In genomic region chr2:110379811-110380210, GRCm38 (mm10) we compare ENCODE assay signal across 16 mouse cellular contexts. TPM values are rescaled to one million over a fixed set of nuclear protein-coding genes. Genes with fewer than 3 reads are reported as not detected.
"Had no signal": no experiment of that assay in that cellular context is flagged by ENCODE, and none has a peak within 500 bp of the region (broad histone marks: within the 10 kb centered on the region; RNA-seq: fewer than 3 reads in every experiment).

No protein-coding gene starts in this region.

- DNase-seq: kidney, adult 18-20 months; kidney, postnatal 4 days; lung, embryonic 14.5 days; lung, postnatal 10 days; lung, postnatal 4 days; right cerebral cortex, postnatal 14 days; thymus, postnatal 36 days had no signal

- H3K36me3 ChIP-seq: limb, embryonic 15.5 days; liver, embryonic 12.5 days; midbrain, embryonic 15.5 days; neural tube, embryonic 12.5 days had no signal

- H3K27me3 ChIP-seq: limb, embryonic 15.5 days; liver, embryonic 12.5 days; midbrain, embryonic 15.5 days; neural tube, embryonic 12.5 days had no signal

- ATAC-seq: liver, embryonic 12.5 days; midbrain, embryonic 15.5 days had no signal

- H3K9me3 ChIP-seq: limb, embryonic 15.5 days; liver, embryonic 12.5 days; midbrain, embryonic 15.5 days; neural tube, embryonic 12.5 days had no signal

- H3K4me1 ChIP-seq: limb, embryonic 15.5 days; liver, embryonic 12.5 days; midbrain, embryonic 15.5 days; neural tube, embryonic 12.5 days had no signal

- H3K27ac ChIP-seq: kidney, postnatal 0 days; layer of hippocampus, adult 2 months; limb, embryonic 15.5 days; liver, embryonic 12.5 days; midbrain, embryonic 15.5 days; neural tube, embryonic 12.5 days had no signal

- H3K9ac ChIP-seq: limb, embryonic 15.5 days; liver, embryonic 12.5 days; lung, embryonic 14.5 days; midbrain, embryonic 15.5 days; neural tube, embryonic 12.5 days had no signal

- H3K4me3 ChIP-seq: layer of hippocampus, adult 2 months; limb, embryonic 15.5 days; liver, embryonic 12.5 days; midbrain, embryonic 15.5 days; neural tube, embryonic 12.5 days had no signal

- H3K4me2 ChIP-seq: limb, embryonic 15.5 days; liver, embryonic 12.5 days; lung, embryonic 14.5 days; midbrain, embryonic 11.5 days; midbrain, embryonic 15.5 days; neural tube, embryonic 12.5 days had no signal

RNA-seq across cellular contexts. Expression of gene Fibin, which starts 16.8 kb away (rescaled TPM):
- total RNA-seq: megakaryocyte, adult 5-6 weeks; monocyte, adult 5-6 weeks had no signal
